ENCODE assay signal across 8 mouse cellular contexts in the genomic region with DNA sequence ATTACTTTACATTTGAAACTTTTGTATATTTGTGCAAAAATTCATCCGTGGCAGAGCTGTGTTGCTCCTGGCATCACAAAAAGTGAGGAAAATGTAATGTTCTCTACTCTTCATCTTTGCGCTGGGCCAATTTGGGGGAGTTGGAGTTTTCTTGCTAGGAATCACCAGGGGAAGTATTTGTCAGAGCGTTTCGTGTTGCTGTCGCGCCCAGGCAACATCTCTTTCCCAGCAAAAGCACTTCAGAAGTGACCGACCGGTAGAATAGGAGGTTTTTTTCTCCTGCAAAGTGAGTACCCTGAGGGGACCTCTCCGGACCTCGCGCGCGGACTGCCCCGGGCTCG. TPM values are rescaled to one million over a fixed set of nuclear protein-coding genes. Genes with fewer than 3 reads are reported as not detected.
DNase-seq lines count a peak whose midpoint lies in the region; ATAC-seq and TF ChIP-seq lines count a peak whose summit lies in the region.

No protein-coding gene starts in this region.

- TF ChIP-seq EP300 in ES-Bruce4 (IDR thresholded peaks at IDR 0.05; ENCODE audit: insufficient read depth, low read depth, low read length): no peak
- TF ChIP-seq EP300 in liver, postnatal 0 days (IDR thresholded peaks at IDR 0.05; ENCODE audit: low read depth): no peak

- no peak for ATAC-seq in heart, embryonic 15.5 days (replicated peaks; ENCODE audit: insufficient number of reproducible peaks, insufficient read depth, low FRiP score, low read depth)
- ATAC-seq in forebrain, embryonic 16.5 days: no peak
- ATAC-seq in liver, postnatal 0 days: no peak
- ATAC-seq in erythroid progenitor cell, adult 5-6 weeks (replicated peaks; ENCODE audit: low FRiP score, poor library complexity, severe bottlenecking): no peak

- no peak for TF ChIP-seq CTCF in ES-Bruce4 (IDR thresholded peaks at IDR 0.05; ENCODE audit: low read depth, low read length)
- no peak for TF ChIP-seq CTCF in liver, postnatal 0 days (IDR thresholded peaks at IDR 0.05; ENCODE audit: low read depth)

- no peaks in the 10 kb centered on the region for H3K9me3 ChIP-seq in heart, embryonic 15.5 days (replicated peaks)
- H3K9me3 ChIP-seq in ES-Bruce4 (replicated peaks; ENCODE audit: control insufficient read depth, insufficient read depth, low read length, poor library complexity, severe bottlenecking): no peaks in the 10 kb centered on the region
- H3K9me3 ChIP-seq in forebrain, embryonic 16.5 days (ENCODE audit: control insufficient read depth, low read length): no peaks in the 10 kb centered on the region
- H3K9me3 ChIP-seq in liver, postnatal 0 days (ENCODE audit: low read length): no peaks in the 10 kb centered on the region

- 2% methylated on average over 15 of the region's 15 CpGs for WGBS in heart, embryonic 15.5 days
- WGBS in forebrain, embryonic 16.5 days: under 1% methylated on average over 14 of the region's 15 CpGs
- 1% methylated on average over 14 of the region's 15 CpGs for WGBS in liver, postnatal 0 days (ENCODE audit: insufficient replicate concordance)

- H3K4me2 ChIP-seq in heart, embryonic 15.5 days: peak overlapping the region; percentile 75
- peak overlapping the region; percentile 73 for H3K4me2 ChIP-seq in forebrain, embryonic 16.5 days (ENCODE audit: low read length)
- H3K4me2 ChIP-seq in liver, postnatal 0 days (ENCODE audit: low read depth, low read length): peak overlapping the region; percentile 66

- peak overlapping the region; percentile 98 for H3K9ac ChIP-seq in heart, embryonic 15.5 days
- H3K9ac ChIP-seq in ES-Bruce4 (ENCODE audit: low read depth, poor library complexity, severe bottlenecking): peak overlapping the region; percentile 99
- H3K9ac ChIP-seq in forebrain, embryonic 16.5 days (replicated peaks; ENCODE audit: low read depth, low read length): peak overlapping the region; percentile 84
- H3K9ac ChIP-seq in liver, postnatal 0 days (replicated peaks): peak overlapping the region; percentile 95

- H3K36me3 ChIP-seq in heart, embryonic 15.5 days: peaks cover 5% of the 10 kb centered on the region; the same call in 1 of the 2 replicates
- H3K36me3 ChIP-seq in ES-Bruce4 (ENCODE audit: control insufficient read depth, insufficient read depth, low read length, poor library complexity, severe bottlenecking): peaks cover 5% of the 10 kb centered on the region
- no peaks in the 10 kb centered on the region for H3K36me3 ChIP-seq in forebrain, embryonic 16.5 days (ENCODE audit: control insufficient read depth, insufficient read depth)
- peaks cover 5% of the 10 kb centered on the region for H3K36me3 ChIP-seq in liver, postnatal 0 days (replicated peaks; ENCODE audit: insufficient read depth, low read length)

- H3K27me3 ChIP-seq in heart, embryonic 15.5 days: no peaks in the 10 kb centered on the region
- no peaks in the 10 kb centered on the region for H3K27me3 ChIP-seq in ES-Bruce4 (ENCODE audit: control insufficient read depth, insufficient read depth, low read length, poor library complexity, severe bottlenecking)
- H3K27me3 ChIP-seq in forebrain, embryonic 16.5 days (replicated peaks; ENCODE audit: control insufficient read depth, insufficient read depth, low read length): no peaks in the 10 kb centered on the region
- no peaks in the 10 kb centered on the region for H3K27me3 ChIP-seq in liver, postnatal 0 days (ENCODE audit: insufficient read depth, low read length)

- DNase-seq in heart, adult 11 months: no peak
- no peak for DNase-seq in liver, postnatal 0 days
- no peak for DNase-seq in cerebellum, adult 8-10 months
- no peak for DNase-seq in cerebellum, adult 9-11 months

- H3K27ac ChIP-seq in heart, embryonic 15.5 days: peak overlapping the region; percentile 99
- H3K27ac ChIP-seq in ES-Bruce4 (ENCODE audit: insufficient read depth, low read length): peak overlapping the region; percentile 95
- peak overlapping the region; percentile 72 for H3K27ac ChIP-seq in forebrain, embryonic 16.5 days (ENCODE audit: low read length)
- H3K27ac ChIP-seq in liver, postnatal 0 days (ENCODE audit: low read depth): peak overlapping the region; percentile 99

- no peak for TF ChIP-seq POLR2A in ES-Bruce4 (IDR thresholded peaks at IDR 0.05; ENCODE audit: insufficient read depth, low read length)

- peak overlapping the region; percentile 97 for H3K4me3 ChIP-seq in heart, embryonic 15.5 days
- peak overlapping the region; percentile 78 for H3K4me3 ChIP-seq in ES-Bruce4 (ENCODE audit: low read depth, low read length)
- peak overlapping the region; percentile 85 for H3K4me3 ChIP-seq in forebrain, embryonic 16.5 days (replicated peaks; ENCODE audit: low read length)
- H3K4me3 ChIP-seq in liver, postnatal 0 days (ENCODE audit: low read depth, low read length): peak overlapping the region; percentile 90

- H3K4me1 ChIP-seq in heart, embryonic 15.5 days (replicated peaks): peaks cover 33% of the 10 kb centered on the region
- peaks cover 2% of the 10 kb centered on the region for H3K4me1 ChIP-seq in ES-Bruce4 (ENCODE audit: control insufficient read depth, insufficient read depth, low read length)
- H3K4me1 ChIP-seq in forebrain, embryonic 16.5 days (replicated peaks; ENCODE audit: control insufficient read depth, insufficient read depth, low read length): peaks cover 23% of the 10 kb centered on the region
- H3K4me1 ChIP-seq in liver, postnatal 0 days (ENCODE audit: insufficient read depth): peaks cover 24% of the 10 kb centered on the region

RNA-seq across cellular contexts. Expression of a gene that starts 4.5 kb away (rescaled TPM):
- polyA plus RNA-seq in heart, embryonic 15.5 days (2015; fragmentation: Nextera tagmentation; extraction: Ambion mirVana): 1.2 and 2.2 TPM in 2 replicates
- polyA plus RNA-seq in ES-Bruce4 (2011; ENCODE audit: insufficient read depth, insufficient read length, low read depth, missing spikeins): 1.8 and 1.9 TPM in 2 replicates
- polyA plus RNA-seq in forebrain, embryonic 16.5 days (2015; fragmentation: Nextera tagmentation; extraction: Ambion mirVana): 3.8 and 4.6 TPM in 2 replicates
- 0.06 and 0.12 TPM in 2 replicates for polyA plus RNA-seq in liver, postnatal 0 days (2015; fragmentation: Nextera tagmentation; extraction: Ambion mirVana)
- 0.72 and 1.7 TPM in 2 replicates for total RNA-seq in erythroid progenitor cell, adult 5-6 weeks (2015; ENCODE audit: low replicate concordance)
- total RNA-seq in erythroid progenitor cell, adult 5-6 weeks (2017; ENCODE audit: low replicate concordance): 1.6 and 4.2 TPM in 2 replicates

RNA-seq across cellular contexts. Expression of a gene that starts 4.7 kb away (rescaled TPM):
- polyA plus RNA-seq in heart, embryonic 15.5 days (2015; fragmentation: Nextera tagmentation; extraction: Ambion mirVana): 27.9 and 29.2 TPM in 2 replicates
- polyA plus RNA-seq in ES-Bruce4 (2011; ENCODE audit: insufficient read depth, insufficient read length, low read depth, missing spikeins): 77.2 and 85.0 TPM in 2 replicates
- polyA plus RNA-seq in forebrain, embryonic 16.5 days (2015; fragmentation: Nextera tagmentation; extraction: Ambion mirVana): 34.0 and 38.7 TPM in 2 replicates
- polyA plus RNA-seq in liver, postnatal 0 days (2015; fragmentation: Nextera tagmentation; extraction: Ambion mirVana): 22.6 and 25.4 TPM in 2 replicates
- total RNA-seq in erythroid progenitor cell, adult 5-6 weeks (2015; ENCODE audit: low replicate concordance): 134 and 164 TPM in 2 replicates
- total RNA-seq in erythroid progenitor cell, adult 5-6 weeks (2017; ENCODE audit: low replicate concordance): 151 and 175 TPM in 2 replicates
